Mouse (Mus musculus) G1E-ER4 (cell line): ENCODE data around the gene Paf1. TPM values are rescaled to one million over a fixed set of nuclear protein-coding genes. Genes with fewer than 3 reads are reported as not detected.

Experiments used
- GATA1 ChIP-seq: IDR thresholded peaks from one replicate; pipeline ENCODE4 v1.8.0; 2012; ENCODE audit warnings: low read length, inconsistent platforms
- polyA plus RNA-seq: library from polyadenylated mRNA; stranded (reverse); fragments of >175 nt; gene quantifications from 2 replicates; pipeline ENCODE4 v1.2.3, GENCODE M21; 2012

Paf1 gene
- polyA plus RNA-seq, 1 experiment = 229 TPM

GRCm38 (mm10) chr7:28361647-28362341, 31.0 kb upstream of the Paf1 start:
- TF ChIP-seq GATA1 = no peak

DNA sequence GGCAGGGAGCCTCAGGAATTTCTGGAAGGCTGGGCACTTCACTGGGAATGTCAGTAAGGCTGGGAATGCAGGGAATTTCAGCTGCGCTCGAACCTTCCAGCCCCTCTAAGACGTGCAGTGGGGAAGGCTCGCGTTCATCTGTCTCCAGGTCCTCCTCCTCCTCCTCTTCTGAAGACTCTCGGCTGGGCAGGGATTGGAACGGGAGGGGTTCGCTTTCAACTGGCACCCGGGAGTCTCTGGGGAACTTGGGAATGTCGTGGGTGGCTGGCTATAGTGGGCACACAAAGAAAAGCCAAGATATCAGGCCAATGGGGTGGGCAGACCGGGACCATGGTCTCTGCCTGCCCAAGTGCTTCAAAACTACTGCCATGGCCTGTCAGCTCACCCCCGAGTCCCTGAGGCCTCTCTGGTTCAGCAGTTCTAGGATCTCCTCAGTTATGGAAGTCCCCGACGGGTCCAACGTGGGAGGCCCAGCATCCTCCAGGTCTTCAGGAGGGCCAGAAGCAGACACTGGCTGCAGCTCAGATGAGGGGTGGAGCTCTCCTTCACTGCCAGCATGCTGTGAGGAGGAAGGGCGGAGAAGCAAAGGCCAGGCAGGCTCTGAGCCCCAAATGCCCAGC, 30.2 kb upstream of the Paf1 start:
- no peak for TF ChIP-seq GATA1

GRCm38 (mm10) chr7:28367663-28368275, 25.0 kb upstream of the Paf1 start:
- TF ChIP-seq GATA1 = no peak

DNA sequence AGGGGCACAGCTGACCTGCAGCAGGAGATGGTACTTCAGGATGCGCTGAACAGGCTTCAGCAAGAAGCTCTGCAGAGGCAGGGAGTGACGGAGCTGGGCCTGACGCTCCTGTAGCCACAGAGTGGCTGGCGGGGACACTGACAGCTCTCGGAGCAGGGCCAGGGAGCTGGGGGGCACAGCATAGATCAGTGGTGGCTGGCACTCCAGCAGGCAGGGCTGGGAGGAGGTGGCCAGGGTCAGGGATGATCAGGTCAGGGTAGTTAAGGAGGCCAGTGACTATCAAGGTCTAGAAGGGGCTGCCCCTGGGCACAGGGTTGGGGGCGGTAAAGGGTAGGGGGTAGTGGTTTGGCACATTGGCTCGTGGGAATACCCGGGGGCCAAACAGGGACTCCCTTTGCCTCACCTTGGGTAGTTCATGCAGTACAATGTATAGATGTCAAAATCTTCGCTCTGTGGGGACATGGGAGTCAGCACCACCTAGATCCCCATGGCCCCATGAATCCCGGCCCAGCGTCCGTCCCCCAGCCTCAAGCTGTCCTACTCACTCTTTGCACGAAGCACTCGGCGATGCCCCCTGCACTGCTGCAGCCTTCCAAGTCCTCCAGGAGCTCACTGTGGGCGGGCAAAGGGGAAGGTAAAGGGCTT, 24.4 kb upstream of the Paf1 start:
- TF ChIP-seq GATA1 = no peak

GRCm38 (mm10) chr7:28370051-28370450, 22.7 kb upstream of the Paf1 start:
- no peak for TF ChIP-seq GATA1

DNA sequence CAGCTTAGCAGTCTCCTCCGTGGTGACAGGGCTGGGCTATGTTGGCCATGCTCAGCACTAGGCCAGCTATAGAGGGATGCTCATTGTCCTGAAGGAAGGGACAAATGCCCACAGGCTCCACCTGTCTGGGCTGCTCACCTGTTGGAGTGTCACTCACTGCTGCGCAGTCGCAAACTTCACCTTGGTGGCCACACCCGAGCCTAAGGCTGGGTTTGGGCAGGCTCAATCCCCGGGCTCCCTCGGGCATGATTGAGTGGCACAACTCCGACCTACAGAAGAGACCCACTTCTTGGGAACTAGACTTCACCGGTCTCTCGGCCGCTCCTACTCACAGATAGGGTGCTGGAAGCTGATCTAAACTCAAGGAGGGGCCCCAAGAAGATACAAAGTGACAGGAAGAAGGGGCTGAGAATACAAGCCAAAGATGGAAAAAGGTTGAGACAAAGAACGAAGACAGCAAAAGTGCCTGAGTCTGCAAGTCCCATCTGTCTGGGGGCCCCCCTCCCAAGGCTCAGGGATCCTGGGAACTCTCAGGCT, 21.7 kb upstream of the Paf1 start:
- TF ChIP-seq GATA1 = no peak

DNA sequence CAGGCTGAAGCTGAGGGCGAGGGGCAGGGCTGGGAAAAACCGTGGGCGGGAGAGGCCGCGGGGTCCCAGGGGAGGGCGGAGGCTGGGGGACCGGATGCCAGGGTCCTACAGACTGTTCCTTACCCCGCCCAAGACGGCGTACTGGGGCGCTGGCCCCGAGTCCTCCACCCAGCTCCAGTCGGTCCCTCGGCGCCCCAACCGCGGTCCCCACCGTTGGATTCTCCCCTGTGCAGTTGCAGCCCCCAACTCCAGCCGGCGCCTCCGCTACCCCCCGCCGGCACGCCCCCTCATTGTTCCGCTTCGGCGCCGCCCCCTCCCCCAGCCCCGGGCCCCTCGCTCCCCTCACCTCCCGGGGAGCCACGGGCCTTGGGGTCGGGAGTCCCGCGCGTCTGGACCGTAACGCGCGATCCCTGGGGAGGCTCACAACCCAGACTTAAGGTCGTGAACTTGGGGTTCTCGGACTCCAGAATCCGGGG, 21.2 kb upstream of the Paf1 start:
- TF ChIP-seq GATA1 = no peak

GRCm38 (mm10) chr7:28372251-28373108, 20.3 kb upstream of the Paf1 start, which contains the start of gene Plekhg2:
Gene Plekhg2 (minus strand): TSS chr7:28372599.
- no peak for TF ChIP-seq GATA1

DNA sequence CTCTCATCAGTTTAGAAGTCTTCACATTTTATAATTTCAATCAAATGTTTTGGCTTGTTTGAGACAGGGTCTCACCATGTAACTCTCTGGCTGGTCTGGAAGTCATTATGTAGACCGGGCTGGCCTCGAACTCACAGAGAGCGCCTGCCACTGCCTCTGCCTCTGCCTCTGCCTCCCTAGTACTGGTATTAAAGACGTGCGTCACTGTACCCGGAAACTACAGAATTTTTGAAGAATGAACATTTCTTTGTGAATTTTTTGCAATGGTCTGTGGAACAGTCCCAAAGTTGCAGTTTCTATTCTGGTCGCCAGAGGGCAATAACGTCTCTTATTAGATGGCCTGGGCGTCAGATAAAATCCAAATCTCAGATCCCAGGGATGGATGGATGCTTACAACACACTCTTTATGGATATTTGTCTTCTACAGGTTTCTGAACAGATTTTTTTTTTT, 19.6 kb upstream of the Paf1 start:
- TF ChIP-seq GATA1 = peak; percentile 10

GRCm38 (mm10) chr7:28373891-28374495, 18.8 kb upstream of the Paf1 start:
- no peak for TF ChIP-seq GATA1

DNA sequence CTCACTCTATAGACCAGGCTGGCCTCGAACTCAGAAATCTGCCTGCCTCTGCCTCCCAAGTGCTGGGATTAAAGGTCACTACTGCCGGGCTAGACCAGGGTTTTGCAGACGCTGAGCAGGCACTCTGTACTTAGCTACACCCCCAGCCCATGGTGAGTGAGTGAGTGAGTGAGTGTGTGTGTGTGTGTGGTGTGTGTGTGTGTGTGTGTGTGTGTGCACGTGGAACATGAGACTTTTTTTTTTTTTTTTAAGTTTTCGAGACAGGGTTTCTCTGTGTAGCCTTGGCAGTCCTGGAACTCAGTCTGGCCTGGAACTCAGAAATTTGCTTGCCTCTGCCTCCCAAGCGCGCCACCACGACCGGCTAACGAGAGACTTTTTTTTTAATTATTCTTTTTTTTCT, 18.1 kb upstream of the Paf1 start:
- TF ChIP-seq GATA1 = no peak

DNA sequence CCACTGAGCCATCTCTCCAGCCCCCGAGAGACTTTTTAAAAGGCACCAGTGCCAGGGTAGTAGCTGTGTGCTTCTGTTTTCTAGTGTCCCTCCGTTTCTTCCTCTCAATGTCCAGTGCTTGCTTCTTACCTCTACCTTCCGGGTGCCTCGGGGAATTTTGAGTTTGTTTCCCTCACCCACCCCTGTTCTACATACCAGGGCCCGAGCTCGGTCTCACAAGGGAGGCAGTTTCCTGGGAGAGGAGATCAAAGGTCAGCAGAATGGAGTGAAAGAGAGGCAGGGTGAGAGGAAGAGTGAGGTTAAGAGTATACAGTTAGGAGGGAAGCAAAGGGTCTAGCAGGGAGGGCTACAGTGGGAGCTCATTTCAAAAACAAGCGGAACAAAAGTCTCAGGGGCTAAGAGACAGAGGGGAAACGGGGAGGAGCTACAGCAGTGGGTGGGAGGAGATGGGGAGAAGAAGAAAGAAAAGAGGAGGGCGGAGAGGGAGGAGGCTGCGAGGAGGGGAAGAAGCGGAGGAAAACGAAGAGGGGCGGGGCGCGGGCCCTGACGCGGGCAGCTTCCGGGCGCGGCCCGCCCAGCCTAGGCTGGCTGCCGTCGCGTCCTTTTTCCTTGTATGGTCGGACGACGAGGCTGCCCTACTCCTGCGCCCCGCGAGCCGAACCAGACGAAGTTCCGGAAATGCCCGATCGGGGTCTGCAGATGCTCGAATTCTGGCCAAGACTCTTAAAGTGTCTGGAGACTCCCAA, 17.4 kb upstream of the Paf1 start:
- no peak for TF ChIP-seq GATA1

DNA sequence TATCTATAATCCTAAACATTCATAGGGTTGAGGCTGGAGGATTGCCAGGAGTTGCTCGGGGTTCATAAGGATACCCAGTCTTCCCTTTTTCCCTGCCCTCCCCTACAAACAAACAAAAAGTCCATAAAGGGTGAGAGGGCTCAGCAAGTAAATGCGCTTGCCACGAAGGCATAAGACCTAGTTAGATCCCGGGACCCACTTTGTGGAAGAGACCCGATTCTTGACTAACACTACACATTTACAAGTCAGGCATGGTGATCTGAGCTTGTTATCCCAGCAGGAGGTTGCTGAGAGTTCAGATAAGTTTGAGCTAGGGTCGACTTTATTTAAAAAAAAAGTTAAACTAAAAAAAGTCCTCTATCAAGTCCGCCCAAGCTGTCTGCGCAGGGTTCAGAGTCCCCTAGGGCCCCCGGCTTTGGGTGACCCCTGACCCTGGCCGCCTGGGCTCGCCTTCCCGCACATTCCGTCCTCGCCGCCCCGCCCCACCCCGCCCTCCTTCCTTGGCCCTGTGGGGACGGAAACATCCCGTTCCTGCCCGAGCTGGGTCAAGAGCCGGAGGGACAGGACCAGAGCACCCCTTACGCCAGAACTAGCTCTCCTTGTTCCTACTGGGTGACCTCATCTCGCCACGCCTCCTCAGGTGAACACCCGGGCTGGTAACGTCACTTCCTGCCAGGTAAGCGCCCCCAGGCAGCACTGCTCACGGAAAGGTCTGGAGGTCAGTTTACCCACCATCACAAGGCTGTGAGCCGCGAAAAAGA, 16.6 kb upstream of the Paf1 start:
- TF ChIP-seq GATA1 = no peak
